Mouse (Mus musculus) stomach, postnatal 0 days (tissue): ENCODE results near the gene Rin1.
"Not testable (repeated sequence)": the region's sequence is repeated elsewhere in the genome, so short reads cannot be mapped to it uniquely, and the experiment has no call there.

Source experiments
- CTCF ChIP-seq: IDR thresholded peaks from 2 replicates; pipeline ENCODE4 v1.5.1; 2016; ENCODE audit warnings: antibody characterized with exemption, low read depth, mild to moderate bottlenecking, moderate library complexity
- EP300 ChIP-seq: optimal IDR thresholded peaks from 2 replicates; pipeline ENCODE3; 2016; ENCODE audit warnings: antibody characterized with exemption

- TF ChIP-seq CTCF, result peak; percentile 37; the same call in 1 of the 2 replicates
- not testable (repeated sequence) for TF ChIP-seq EP300
Observed at GRCm38 (mm10) chr19:5003644-5004043, 46.6 kb upstream of the Rin1 start.
